Comparison of ENCODE assay signal across 9 mouse cellular contexts in genomic region chr12:17746725-17747124, GRCm38 (mm10). TPM values are rescaled to one million over a fixed set of nuclear protein-coding genes. Genes with fewer than 3 reads are reported as not detected.
DNase-seq lines count a peak whose midpoint lies in the region; ATAC-seq and TF ChIP-seq lines count a peak whose summit lies in the region.
"Had no signal": no experiment of that assay in that cellular context is flagged by ENCODE, and none has a peak within 500 bp of the region (broad histone marks: within the 10 kb centered on the region; RNA-seq: fewer than 3 reads in every experiment).

No protein-coding gene starts in this region.

- H3K27me3 ChIP-seq in forebrain, embryonic 12.5 days: no peaks in the 10 kb centered on the region
- H3K27me3 ChIP-seq in heart, embryonic 16.5 days (ENCODE audit: control insufficient read depth, insufficient read depth, low read length): no peaks in the 10 kb centered on the region; the same call in 1 of the 2 replicates
- no peaks in the 10 kb centered on the region for H3K27me3 ChIP-seq in midbrain, embryonic 11.5 days (ENCODE audit: control insufficient read depth, insufficient read depth, low read length)
- H3K27me3 ChIP-seq: liver, embryonic 13.5 days had no signal

- 11% methylated on average over 3 of the region's 3 CpGs for WGBS in forebrain, embryonic 12.5 days
- 20% methylated on average over 3 of the region's 3 CpGs for WGBS in heart, embryonic 16.5 days
- WGBS in midbrain, embryonic 11.5 days: 6% methylated on average over 3 of the region's 3 CpGs

- no peak overlapping the region for H3K4me2 ChIP-seq in forebrain, embryonic 12.5 days
- H3K4me2 ChIP-seq in heart, embryonic 16.5 days (ENCODE audit: low read depth, low read length): 0 out of 2 replicates have a peak overlapping the region, but pooled peaks have one; percentile 6
- no peak overlapping the region for H3K4me2 ChIP-seq in midbrain, embryonic 11.5 days
- H3K4me2 ChIP-seq: liver, embryonic 13.5 days had no signal

- H3K9me3 ChIP-seq in forebrain, embryonic 12.5 days: no peaks in the 10 kb centered on the region
- H3K9me3 ChIP-seq in heart, embryonic 16.5 days (replicated peaks; ENCODE audit: control insufficient read depth, low read length): no peaks in the 10 kb centered on the region
- no peaks in the 10 kb centered on the region for H3K9me3 ChIP-seq in midbrain, embryonic 11.5 days (ENCODE audit: control insufficient read depth, low read length)
- H3K9me3 ChIP-seq: liver, embryonic 13.5 days had no signal

- peak overlapping the region; percentile 63; the same call in 1 of the 2 replicates for H3K27ac ChIP-seq in forebrain, embryonic 12.5 days
- peak overlapping the region; percentile 69 for H3K27ac ChIP-seq in heart, embryonic 16.5 days (ENCODE audit: low read length)
- H3K27ac ChIP-seq in midbrain, embryonic 11.5 days (ENCODE audit: low read depth, low read length): no peak overlapping the region
- H3K27ac ChIP-seq: liver, embryonic 13.5 days had no signal

- H3K4me3 ChIP-seq in forebrain, embryonic 12.5 days (replicated peaks): no peak overlapping the region
- no peak overlapping the region for H3K4me3 ChIP-seq in heart, embryonic 16.5 days (ENCODE audit: low read length)
- no peak overlapping the region for H3K4me3 ChIP-seq in midbrain, embryonic 11.5 days (ENCODE audit: low read depth, low read length)
- H3K4me3 ChIP-seq: liver, embryonic 13.5 days had no signal

- H3K4me1 ChIP-seq in forebrain, embryonic 12.5 days: peaks cover 55% of the 10 kb centered on the region
- peaks cover 61% of the 10 kb centered on the region for H3K4me1 ChIP-seq in heart, embryonic 16.5 days (ENCODE audit: control insufficient read depth, insufficient read depth, low read length)
- peaks cover 25% of the 10 kb centered on the region for H3K4me1 ChIP-seq in midbrain, embryonic 11.5 days (ENCODE audit: control insufficient read depth, insufficient read depth, low read length)

- no peaks in the 10 kb centered on the region for H3K36me3 ChIP-seq in forebrain, embryonic 12.5 days (replicated peaks)
- no peaks in the 10 kb centered on the region for H3K36me3 ChIP-seq in heart, embryonic 16.5 days (ENCODE audit: control insufficient read depth, insufficient read depth)
- no peaks in the 10 kb centered on the region for H3K36me3 ChIP-seq in midbrain, embryonic 11.5 days (ENCODE audit: control insufficient read depth, insufficient read depth, low read length)
- H3K36me3 ChIP-seq: liver, embryonic 13.5 days had no signal

- TF ChIP-seq POLR2A in brain, embryonic 14.5 days (IDR thresholded peaks at IDR 0.05; ENCODE audit: borderline replicate concordance, extremely low read depth, insufficient read depth, insufficient read length, poor library complexity, severe bottlenecking): no peak

- ATAC-seq in forebrain, embryonic 12.5 days (ENCODE audit: low FRiP score): no peak; the same call in 1 of the 2 replicates
- ATAC-seq in heart, embryonic 16.5 days (replicated peaks; ENCODE audit: extremely low read depth, insufficient read depth, low FRiP score): peak; percentile 54
- peak; percentile 43; the same call in 1 of the 2 replicates for ATAC-seq in midbrain, embryonic 11.5 days (ENCODE audit: low FRiP score)

- no peak for TF ChIP-seq CTCF in brain, embryonic 14.5 days (IDR thresholded peaks at IDR 0.05; ENCODE audit: borderline replicate concordance, extremely low read depth, insufficient read depth, insufficient read length)

- DNase-seq in Muller cell, postnatal 12 days (ENCODE audit: inconsistent ontology term): peak; percentile 97
- DNase-seq in brain, embryonic 14.5 days (ENCODE audit: low read depth): peak; percentile 89
- DNase-seq in layer of hippocampus, adult 9-11 months: peak; percentile 61
- no peak for DNase-seq in midbrain, embryonic 11.5 days (ENCODE audit: low spot score, missing footprints)
- DNase-seq in thymus, postnatal 4 days: no peak
- no peak for DNase-seq in thymus, adult 18-20 months
- DNase-seq: liver, embryonic 13.5 days had no signal

- H3K9ac ChIP-seq in forebrain, embryonic 12.5 days: no peak overlapping the region
- no peak overlapping the region; the same call in 1 of the 2 replicates for H3K9ac ChIP-seq in heart, embryonic 16.5 days (ENCODE audit: low read length)
- H3K9ac ChIP-seq in midbrain, embryonic 11.5 days (ENCODE audit: low read length): no peak overlapping the region
- H3K9ac ChIP-seq: liver, embryonic 13.5 days had no signal

RNA-seq across cellular contexts. Expression of gene Hpcal1, which starts 56.1 kb away (rescaled TPM):
- polyA plus RNA-seq in brain, embryonic 14.5 days (2012; rRNA removed): 82.2 and 113 TPM in 2 replicates
- 36.6 and 41.3 TPM in 2 replicates for polyA plus RNA-seq in forebrain, embryonic 12.5 days (2016; fragmentation: Nextera tagmentation; extraction: Ambion mirVana)
- 32.7 and 33.4 TPM in 2 replicates for polyA plus RNA-seq in heart, embryonic 16.5 days (2015; fragmentation: Nextera tagmentation; extraction: Ambion mirVana)
- polyA plus RNA-seq in midbrain, embryonic 11.5 days (2014; fragmentation: Nextera tagmentation; extraction: Ambion mirVana): 36.4 and 39.1 TPM in 2 replicates

Comparison
In these comparisons a context has a peak if more than half of its experiments do, and no peak if none do; other contexts are left out.
1. DNase-seq: peak in Muller cell, postnatal 12 days (single experiment), brain, embryonic 14.5 days (single experiment) and layer of hippocampus, adult 9-11 months (single experiment); none in midbrain, embryonic 11.5 days (single experiment), thymus, postnatal 4 days (single experiment) and thymus, adult 18-20 months (0 of 2).